Mouse (Mus musculus) ovary, adult 18-20 months (tissue): ENCODE results near the gene Slc11a1.

Experiments
- DNase-seq: peaks from one replicate; pipeline ENCODE4 v3.0.0; 2022; ENCODE audit warnings: low spot score, mixed read lengths

Slc11a1 gene

GRCm38 (mm10) chr1:74353453-74354229 is 21.4 kb upstream of the Slc11a1 start:
- no peak for DNase-seq

DNA sequence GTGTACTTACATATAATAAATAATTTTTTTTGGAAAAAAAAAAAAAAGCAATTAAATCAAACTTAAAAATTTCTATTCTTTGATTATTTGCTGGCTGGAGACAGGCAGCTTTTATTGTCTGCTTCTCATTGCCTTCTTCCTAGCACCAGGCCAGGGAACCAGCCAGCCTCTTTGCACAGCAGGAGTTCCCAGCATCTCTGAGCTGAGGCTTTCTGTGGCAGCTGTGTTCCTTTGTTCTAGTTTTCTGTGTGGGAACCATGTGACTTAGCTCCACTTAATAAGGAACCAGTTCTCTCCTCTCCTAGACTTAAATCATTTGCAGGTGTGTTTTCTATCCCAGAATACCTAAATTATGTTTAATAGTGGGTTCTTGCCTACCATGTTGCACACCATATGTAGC is 17.5 kb upstream of the Slc11a1 start:
- DNase-seq = no peak

DNA sequence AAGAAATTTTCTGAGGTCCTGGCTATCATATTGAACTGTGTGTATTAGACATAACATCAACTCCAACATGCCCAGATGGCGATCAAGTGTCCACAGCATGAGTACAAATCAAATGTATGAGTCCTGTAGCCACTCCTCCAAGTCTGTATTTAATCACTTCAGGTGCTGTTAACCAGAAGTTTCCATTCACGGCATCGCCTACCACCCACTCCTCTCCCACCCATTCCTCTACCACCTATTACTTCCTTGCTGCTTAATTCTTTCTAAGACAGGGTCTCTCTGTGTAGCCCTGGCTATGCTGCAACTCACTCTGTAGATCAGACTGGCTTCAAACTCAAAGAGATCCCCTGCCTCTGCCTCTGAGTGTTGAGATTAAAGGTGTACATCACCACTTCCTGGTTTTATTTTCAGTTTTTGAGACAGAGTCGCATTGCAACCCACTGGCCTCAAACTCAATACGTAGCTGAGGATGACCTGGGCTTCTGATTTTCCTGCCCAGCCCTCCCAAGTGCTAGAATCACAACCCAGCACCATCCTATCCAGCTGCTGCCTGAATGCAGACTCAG is 15.0 kb upstream of the Slc11a1 start:
- no peak for DNase-seq

- peak; percentile 58 for DNase-seq
Observed at GRCm38 (mm10) chr1:74361812-74362211, 13.2 kb upstream of the Slc11a1 start, which contains the start of gene Catip. Gene Catip, plus strand, starts transcription at chr1:74362108.

GRCm38 (mm10) chr1:74362325-74363229 is 12.4 kb upstream of the Slc11a1 start:
- DNase-seq = no peak

- DNase-seq = no peak
Observed at GRCm38 (mm10) chr1:74363437-74363836, 11.6 kb upstream of the Slc11a1 start.

GRCm38 (mm10) chr1:74364270-74364669 is 10.7 kb upstream of the Slc11a1 start:
- DNase-seq = no peak

GRCm38 (mm10) chr1:74367886-74368645 is 6.9 kb upstream of the Slc11a1 start:
- peak; percentile 67 for DNase-seq

GRCm38 (mm10) chr1:74370040-74370439 is 5.0 kb upstream of the Slc11a1 start:
- DNase-seq = no peak

DNA sequence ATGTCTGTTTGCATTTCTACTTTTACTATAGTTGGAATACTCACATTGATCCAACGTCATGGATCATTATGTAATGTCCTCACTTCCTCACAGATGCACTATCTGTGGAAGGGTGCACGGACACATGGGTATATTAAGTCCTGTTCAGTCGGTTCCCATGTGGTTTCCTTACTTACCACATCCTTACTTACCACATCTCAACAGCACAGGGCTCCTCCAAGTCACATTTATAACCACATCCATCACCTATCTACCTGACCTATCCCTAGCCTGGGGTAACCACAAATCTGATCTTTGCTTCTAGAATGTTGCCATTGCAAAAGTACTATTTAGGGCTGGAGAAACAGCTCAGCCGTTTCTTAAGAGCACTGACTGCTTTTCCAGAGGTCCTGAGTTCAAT is 1.6 kb upstream of the Slc11a1 start:
- DNase-seq = no peak

DNA sequence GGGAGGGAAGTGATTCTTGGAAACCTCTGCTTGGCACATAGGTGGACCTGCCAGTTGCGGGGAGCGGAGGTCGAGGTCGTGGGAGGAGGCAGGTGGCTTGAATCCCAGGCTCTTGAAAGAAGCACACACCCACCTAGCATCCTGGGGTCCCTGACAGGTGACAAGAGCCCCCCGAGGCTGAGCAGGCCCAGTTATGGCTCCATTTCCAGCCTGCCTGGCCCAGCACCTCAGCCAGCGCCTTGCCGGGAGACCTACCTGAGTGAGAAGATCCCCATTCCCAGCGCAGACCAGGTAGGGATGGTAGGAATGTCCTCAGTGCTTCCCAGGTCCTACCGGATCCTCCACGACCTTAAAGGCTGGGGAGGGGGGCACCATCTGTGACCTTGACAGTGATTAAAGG is 566 bp downstream of the Slc11a1 start:
- DNase-seq = no peak

DNA sequence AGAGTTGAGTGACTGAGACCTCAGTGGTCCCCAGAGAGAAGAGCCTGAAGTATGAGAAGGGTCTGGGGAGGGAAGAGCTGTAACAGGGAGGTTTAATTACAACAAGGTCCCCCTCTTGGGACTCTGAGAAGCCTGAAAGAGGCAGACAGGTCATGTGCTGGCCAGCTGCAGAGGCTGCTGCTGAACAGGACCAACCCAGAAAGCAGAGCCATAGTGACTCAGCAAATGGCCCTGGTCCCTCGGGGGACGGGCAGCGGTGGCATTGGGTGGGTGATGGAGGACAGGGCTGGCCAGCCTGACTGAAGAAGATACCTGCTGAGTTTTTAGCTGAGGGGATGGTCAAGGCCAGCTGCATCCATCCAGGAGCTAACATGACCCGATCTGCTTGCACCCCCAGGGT is 1.4 kb downstream of the Slc11a1 start:
- no peak for DNase-seq

DNA sequence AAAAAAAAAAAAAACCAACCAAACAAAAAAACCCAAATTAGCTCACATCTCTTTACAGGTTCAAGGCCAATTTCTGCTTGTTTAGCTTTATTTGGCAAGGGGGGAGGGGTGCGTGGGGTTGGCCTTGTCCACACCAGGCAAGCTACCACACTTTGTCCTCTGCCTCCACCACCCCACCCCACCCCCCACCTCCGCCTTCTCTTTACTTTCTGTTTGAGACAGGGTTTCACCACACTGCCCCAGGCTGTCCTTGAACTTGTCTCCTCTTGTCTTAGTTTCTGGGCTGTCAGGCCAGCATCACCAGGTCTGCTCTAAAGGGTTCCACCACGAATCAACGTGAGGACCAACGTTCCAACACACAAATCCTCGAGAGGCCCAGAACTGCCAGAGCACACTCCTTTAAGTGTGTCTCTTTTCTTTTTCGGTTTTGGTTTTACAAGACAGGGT is 4.1 kb downstream of the Slc11a1 start:
- DNase-seq = no peak

DNA sequence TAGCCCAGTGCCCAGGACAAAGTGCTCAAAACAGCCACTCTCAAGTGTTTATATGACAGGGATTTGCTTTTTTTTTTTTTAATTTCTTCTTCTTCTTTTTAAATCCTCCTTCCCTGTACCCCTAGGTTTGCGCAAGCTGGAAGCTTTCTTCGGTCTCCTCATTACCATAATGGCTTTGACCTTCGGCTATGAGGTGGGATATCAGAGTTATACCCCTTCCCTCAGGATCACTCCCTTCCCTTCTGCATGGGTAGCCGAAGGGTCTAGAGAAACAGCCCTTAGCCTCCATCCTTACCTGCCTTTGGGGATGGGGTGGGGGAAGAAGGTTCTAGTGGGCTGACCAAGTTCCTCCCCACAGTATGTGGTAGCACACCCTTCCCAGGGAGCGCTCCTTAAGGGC is 5.5 kb downstream of the Slc11a1 start:
- no peak for DNase-seq

- no peak for DNase-seq
Observed at GRCm38 (mm10) chr1:74381588-74382021, 6.6 kb downstream of the Slc11a1 start.

GRCm38 (mm10) chr1:74383385-74383784 is 8.4 kb downstream of the Slc11a1 start:
- no peak for DNase-seq

- no peak for DNase-seq
Observed at GRCm38 (mm10) chr1:74384525-74384924, 9.5 kb downstream of the Slc11a1 start.

DNA sequence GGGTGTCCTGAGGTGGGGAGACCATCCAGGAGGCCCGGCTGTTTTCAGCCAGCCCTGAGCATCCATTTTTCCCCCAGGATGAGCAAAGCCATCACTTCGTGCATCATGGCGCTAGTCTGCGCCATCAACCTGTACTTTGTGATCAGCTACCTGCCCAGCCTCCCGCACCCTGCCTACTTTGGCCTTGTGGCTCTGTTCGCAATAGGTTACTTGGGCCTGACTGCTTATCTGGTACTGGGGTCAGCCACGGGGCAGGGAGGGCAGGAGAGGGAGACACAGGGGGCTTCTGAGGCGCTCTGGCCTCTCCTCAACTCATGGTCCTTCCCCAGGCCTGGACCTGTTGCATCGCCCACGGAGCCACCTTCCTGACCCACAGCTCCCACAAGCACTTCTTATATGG is 10.1 kb downstream of the Slc11a1 start:
- DNase-seq = no peak

GRCm38 (mm10) chr1:74385531-74385930 is 10.5 kb downstream of the Slc11a1 start:
- no peak for DNase-seq

- no peak for DNase-seq
Observed at GRCm38 (mm10) chr1:74386363-74386713, 11.3 kb downstream of the Slc11a1 start.

- peak; percentile 90 for DNase-seq
Observed at GRCm38 (mm10) chr1:74386714-74387385, 11.9 kb downstream of the Slc11a1 start.
